9 mouse cellular contexts compared by ENCODE assay signal in the genomic region with DNA sequence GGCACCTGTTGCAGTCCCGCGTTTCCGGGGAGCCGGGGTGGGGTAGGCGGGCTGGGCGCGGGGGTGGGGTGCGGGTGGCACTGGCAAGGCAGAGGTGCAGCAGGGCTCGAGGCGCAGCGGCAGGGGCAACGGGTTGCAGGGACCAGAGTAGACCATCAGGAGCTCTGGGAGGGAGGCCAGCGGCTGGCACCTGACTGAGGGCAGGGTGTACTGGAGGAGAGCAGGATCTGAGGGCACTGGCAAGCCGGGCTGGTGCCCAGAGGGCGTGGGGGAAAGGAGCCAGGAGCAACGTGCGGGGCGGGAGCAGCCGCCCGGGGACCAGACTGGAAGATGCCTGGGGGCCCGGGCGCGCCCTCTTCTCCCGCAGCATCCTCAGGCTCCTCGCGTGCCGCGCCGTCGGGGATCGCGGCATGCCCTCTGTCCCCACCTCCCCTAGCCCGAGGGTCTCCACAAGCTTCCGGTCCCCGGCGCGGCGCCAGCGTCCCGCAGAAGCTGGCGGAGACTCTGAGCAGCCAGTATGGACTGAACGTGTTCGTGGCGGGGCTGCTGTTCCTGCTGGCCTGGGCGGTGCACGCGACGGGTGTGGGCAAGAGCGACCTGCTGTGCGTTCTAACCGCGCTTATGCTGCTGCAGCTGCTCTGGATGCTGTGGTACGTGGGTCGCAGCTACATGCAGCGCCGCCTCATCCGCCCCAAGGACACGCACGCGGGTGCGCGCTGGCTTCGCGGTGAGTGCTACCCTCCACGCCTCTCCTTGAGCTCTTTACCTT. TPM values are rescaled to one million over a fixed set of nuclear protein-coding genes. Genes with fewer than 3 reads are reported as not detected.
A peak's percentile ranks its signal among the peaks of the same experiment; 100 is the strongest.
DNase-seq lines count a peak whose midpoint lies in the region; ATAC-seq and TF ChIP-seq lines count a peak whose summit lies in the region.
"Had no signal": no experiment of that assay in that cellular context is flagged by ENCODE, and none has a peak within 500 bp of the region (broad histone marks: within the 10 kb centered on the region; RNA-seq: fewer than 3 reads in every experiment).

No protein-coding gene starts in this region.

- TF ChIP-seq CTCF in layer of hippocampus, adult 2 months (conservative IDR thresholded peaks at IDR 0.05) = no peak

- intact Hi-C loops in left cerebral cortex, postnatal 4 days (cut with DNase I) = no loop called here

- H3K4me2 ChIP-seq in hindbrain, embryonic 16.5 days (ENCODE audit: low read length) = peak overlapping the region; percentile 52
- H3K4me2 ChIP-seq in neural tube, embryonic 15.5 days = peak overlapping the region; percentile 66

- H3K27me3 ChIP-seq in embryonic facial prominence, embryonic 10.5 days (replicated peaks; ENCODE audit: low read depth, poor library complexity, severe bottlenecking) = peaks cover 84% of the 10 kb centered on the region
- H3K27me3 ChIP-seq in hindbrain, embryonic 16.5 days (replicated peaks; ENCODE audit: control insufficient read depth, insufficient read depth, low read length) = peaks cover 49% of the 10 kb centered on the region
- H3K27me3 ChIP-seq in neural tube, embryonic 15.5 days (replicated peaks) = peaks cover 74% of the 10 kb centered on the region

- peak overlapping the region; percentile 49 for H3K4me3 ChIP-seq in embryonic facial prominence, embryonic 10.5 days
- peak overlapping the region; percentile 38 for H3K4me3 ChIP-seq in hindbrain, embryonic 16.5 days (ENCODE audit: low read length)
- peak overlapping the region; percentile 39 for H3K4me3 ChIP-seq in neural tube, embryonic 15.5 days (replicated peaks)
- H3K4me3 ChIP-seq in layer of hippocampus, adult 2 months = no peak overlapping the region

- H3K36me3 ChIP-seq in embryonic facial prominence, embryonic 10.5 days (replicated peaks) = no peaks in the 10 kb centered on the region
- no peaks in the 10 kb centered on the region for H3K36me3 ChIP-seq in hindbrain, embryonic 16.5 days (ENCODE audit: control insufficient read depth, insufficient read depth, low read length)
- H3K36me3 ChIP-seq in neural tube, embryonic 15.5 days = no peaks in the 10 kb centered on the region

- 1% methylated on average over 65 of the region's 65 CpGs for WGBS in embryonic facial prominence, embryonic 10.5 days
- 1% methylated on average over 47 of the region's 65 CpGs for WGBS in hindbrain, embryonic 16.5 days
- under 1% methylated on average over 65 of the region's 65 CpGs for WGBS in neural tube, embryonic 15.5 days

- H3K9me3 ChIP-seq in embryonic facial prominence, embryonic 10.5 days = no peaks in the 10 kb centered on the region
- H3K9me3 ChIP-seq in hindbrain, embryonic 16.5 days (ENCODE audit: control insufficient read depth, low read length) = no peaks in the 10 kb centered on the region
- no peaks in the 10 kb centered on the region for H3K9me3 ChIP-seq in neural tube, embryonic 15.5 days (replicated peaks)

- H3K27ac ChIP-seq in embryonic facial prominence, embryonic 10.5 days (replicated peaks) = peak overlapping the region; percentile 31; the same call in 1 of the 2 replicates
- H3K27ac ChIP-seq in hindbrain, embryonic 16.5 days (ENCODE audit: low read depth, low read length) = no peak overlapping the region
- H3K27ac ChIP-seq in neural tube, embryonic 15.5 days (replicated peaks) = no peak overlapping the region
- H3K27ac ChIP-seq in layer of hippocampus, adult 2 months = no peak overlapping the region

- peak; percentile 14 for DNase-seq in left cerebral cortex, postnatal 4 days
- DNase-seq in left cerebral cortex, adult 8-10 months (ENCODE audit: low spot score in 2 of 2) = no peak
- peak; percentile 53 for DNase-seq in embryonic facial prominence, embryonic 10.5 days (ENCODE audit: low spot score)
- no peak for DNase-seq in layer of hippocampus, adult 2 months (ENCODE audit: low spot score in 2 of 2)
- DNase-seq in thymus, adult 18-20 months = no peak
- no peak for DNase-seq in MN1 (ENCODE audit: low spot score)

- ATAC-seq in hindbrain, embryonic 16.5 days = peak; percentile 40; the same call in 1 of the 2 replicates
- ATAC-seq in neural tube, embryonic 15.5 days (ENCODE audit: low FRiP score) = 0 out of 2 replicates have a peak, but pooled peaks have one; percentile 39

- H3K9ac ChIP-seq in hindbrain, embryonic 16.5 days (ENCODE audit: low read depth, low read length) = peak overlapping the region; percentile 15
- peak overlapping the region; percentile 24; the same call in 1 of the 2 replicates for H3K9ac ChIP-seq in neural tube, embryonic 15.5 days (replicated peaks)

- H3K4me1 ChIP-seq in embryonic facial prominence, embryonic 10.5 days = peaks cover 36% of the 10 kb centered on the region
- H3K4me1 ChIP-seq in hindbrain, embryonic 16.5 days (ENCODE audit: control insufficient read depth, insufficient read depth, low read depth, low read length) = peaks cover 12% of the 10 kb centered on the region
- peaks cover 22% of the 10 kb centered on the region for H3K4me1 ChIP-seq in neural tube, embryonic 15.5 days

RNA-seq across cellular contexts. Expression of a gene that starts 1.5 kb away (rescaled TPM):
- total RNA-seq in left cerebral cortex, postnatal 4 days (2021) = not detected
- total RNA-seq in left cerebral cortex, adult 8-10 months (2022) = not detected
- 0.45 and 0.60 TPM in 2 replicates for polyA plus RNA-seq in embryonic facial prominence, embryonic 10.5 days (2016; fragmentation: Nextera tagmentation; extraction: Ambion mirVana)
- polyA plus RNA-seq in hindbrain, embryonic 16.5 days (2015; fragmentation: Nextera tagmentation; extraction: Ambion mirVana) = 0.07 TPM in 1 of 2 replicates, not detected in the other
- polyA plus RNA-seq in neural tube, embryonic 15.5 days (2015; fragmentation: Nextera tagmentation; extraction: Ambion mirVana) = 0.05 TPM in 1 of 2 replicates, not detected in the other
- under 1 TPM in 1 of 2 experiments, not detected in 1; 0.15 TPM for total RNA-seq in layer of hippocampus, adult 2 months (2021)
- total RNA-seq: left cerebral cortex, adult 18-20 months had no signal

RNA-seq across cellular contexts. Expression of a gene that starts 17.3 kb away (rescaled TPM):
- total RNA-seq in left cerebral cortex, postnatal 4 days (2021) = 10 to 100 TPM; 40.1 to 41.0 TPM
- 10 to 100 TPM; 29.3 to 31.0 (median 29.8) TPM for total RNA-seq in left cerebral cortex, adult 8-10 months (2022)
- polyA plus RNA-seq in embryonic facial prominence, embryonic 10.5 days (2016; fragmentation: Nextera tagmentation; extraction: Ambion mirVana) = 71.4 and 75.8 TPM in 2 replicates
- 89.3 and 91.4 TPM in 2 replicates for polyA plus RNA-seq in hindbrain, embryonic 16.5 days (2015; fragmentation: Nextera tagmentation; extraction: Ambion mirVana)
- polyA plus RNA-seq in neural tube, embryonic 15.5 days (2015; fragmentation: Nextera tagmentation; extraction: Ambion mirVana) = 96.4 and 100 TPM in 2 replicates
- total RNA-seq in layer of hippocampus, adult 2 months (2021) = 10 to 100 TPM; 30.1 to 32.8 TPM

RNA-seq across cellular contexts. Expression of a gene that starts 41.9 kb away (rescaled TPM):
- total RNA-seq in left cerebral cortex, postnatal 4 days (2021) = 1 to 10 TPM; 1.3 to 1.4 TPM
- 1 to 10 TPM; 2.0 to 2.9 (median 2.6) TPM for total RNA-seq in left cerebral cortex, adult 8-10 months (2022)
- 0.05 and 0.09 TPM in 2 replicates for polyA plus RNA-seq in embryonic facial prominence, embryonic 10.5 days (2016; fragmentation: Nextera tagmentation; extraction: Ambion mirVana)
- polyA plus RNA-seq in hindbrain, embryonic 16.5 days (2015; fragmentation: Nextera tagmentation; extraction: Ambion mirVana) = 1.1 TPM in 2 replicates
- 0.84 and 0.88 TPM in 2 replicates for polyA plus RNA-seq in neural tube, embryonic 15.5 days (2015; fragmentation: Nextera tagmentation; extraction: Ambion mirVana)
- 10 to 100 TPM; 15.1 to 18.0 TPM for total RNA-seq in layer of hippocampus, adult 2 months (2021)

RNA-seq across cellular contexts. Expression of a gene that starts 57.0 kb away (rescaled TPM):
- total RNA-seq in left cerebral cortex, postnatal 4 days (2021) = 10 to 100 TPM; 18.0 to 23.2 TPM
- total RNA-seq in left cerebral cortex, adult 8-10 months (2022) = 10 to 100 TPM in 3 of 4 experiments, 1 to 10 TPM in 1; 8.1 to 15.0 (median 11.0) TPM
- 193 and 201 TPM in 2 replicates for polyA plus RNA-seq in embryonic facial prominence, embryonic 10.5 days (2016; fragmentation: Nextera tagmentation; extraction: Ambion mirVana)
- polyA plus RNA-seq in hindbrain, embryonic 16.5 days (2015; fragmentation: Nextera tagmentation; extraction: Ambion mirVana) = 36.7 and 37.9 TPM in 2 replicates
- polyA plus RNA-seq in neural tube, embryonic 15.5 days (2015; fragmentation: Nextera tagmentation; extraction: Ambion mirVana) = 38.7 and 54.4 TPM in 2 replicates
- 10 to 100 TPM in 1 of 2 experiments, 1 to 10 TPM in 1; 9.9 to 11.3 TPM for total RNA-seq in layer of hippocampus, adult 2 months (2021)

RNA-seq across cellular contexts. Expression of a gene that starts 57.0 kb away (rescaled TPM):
- total RNA-seq in left cerebral cortex, postnatal 4 days (2021) = 10 to 100 TPM; 25.1 to 27.2 TPM
- 10 to 100 TPM; 16.7 to 22.0 (median 20.8) TPM for total RNA-seq in left cerebral cortex, adult 8-10 months (2022)
- 19.1 and 20.7 TPM in 2 replicates for polyA plus RNA-seq in embryonic facial prominence, embryonic 10.5 days (2016; fragmentation: Nextera tagmentation; extraction: Ambion mirVana)
- 16.9 and 17.9 TPM in 2 replicates for polyA plus RNA-seq in hindbrain, embryonic 16.5 days (2015; fragmentation: Nextera tagmentation; extraction: Ambion mirVana)
- polyA plus RNA-seq in neural tube, embryonic 15.5 days (2015; fragmentation: Nextera tagmentation; extraction: Ambion mirVana) = 15.0 and 16.2 TPM in 2 replicates
- 10 to 100 TPM; 19.2 to 25.0 TPM for total RNA-seq in layer of hippocampus, adult 2 months (2021)

Comparison
In these comparisons a context has a peak if more than half of its experiments do, and no peak if none do; other contexts are left out.
1. DNase-seq: peak in left cerebral cortex, postnatal 4 days (single experiment) and embryonic facial prominence, embryonic 10.5 days (single experiment); none in left cerebral cortex, adult 8-10 months (0 of 2), layer of hippocampus, adult 2 months (0 of 2), thymus, adult 18-20 months (0 of 2) and MN1 (single experiment).
2. RNA of a gene that starts 41.9 kb away (total RNA-seq): 15.1 to 18.0 TPM in layer of hippocampus, adult 2 months; 2.0 to 2.9 TPM in left cerebral cortex, adult 8-10 months and 1.3 to 1.4 TPM in left cerebral cortex, postnatal 4 days; every median in the first group is over 4 times any median in the second.